Mouse (Mus musculus): ENCODE data around the gene Thap8.
A peak's percentile ranks its signal among the peaks of the same experiment; 100 is the strongest.

Gene Thap8

GRCm38 (mm10) chr7:30315559-30316529 lies 36.0 kb downstream of the Thap8 start:
- DNase-seq (ENCODE audit: low spot score): no peak

GRCm38 (mm10) chr7:30318142-30318541 lies 38.2 kb downstream of the Thap8 start:
- DNase-seq (ENCODE audit: low spot score): no peak

GRCm38 (mm10) chr7:30320946-30321345 lies 41.1 kb downstream of the Thap8 start:
- no peak for DNase-seq (ENCODE audit: low spot score)

DNA sequence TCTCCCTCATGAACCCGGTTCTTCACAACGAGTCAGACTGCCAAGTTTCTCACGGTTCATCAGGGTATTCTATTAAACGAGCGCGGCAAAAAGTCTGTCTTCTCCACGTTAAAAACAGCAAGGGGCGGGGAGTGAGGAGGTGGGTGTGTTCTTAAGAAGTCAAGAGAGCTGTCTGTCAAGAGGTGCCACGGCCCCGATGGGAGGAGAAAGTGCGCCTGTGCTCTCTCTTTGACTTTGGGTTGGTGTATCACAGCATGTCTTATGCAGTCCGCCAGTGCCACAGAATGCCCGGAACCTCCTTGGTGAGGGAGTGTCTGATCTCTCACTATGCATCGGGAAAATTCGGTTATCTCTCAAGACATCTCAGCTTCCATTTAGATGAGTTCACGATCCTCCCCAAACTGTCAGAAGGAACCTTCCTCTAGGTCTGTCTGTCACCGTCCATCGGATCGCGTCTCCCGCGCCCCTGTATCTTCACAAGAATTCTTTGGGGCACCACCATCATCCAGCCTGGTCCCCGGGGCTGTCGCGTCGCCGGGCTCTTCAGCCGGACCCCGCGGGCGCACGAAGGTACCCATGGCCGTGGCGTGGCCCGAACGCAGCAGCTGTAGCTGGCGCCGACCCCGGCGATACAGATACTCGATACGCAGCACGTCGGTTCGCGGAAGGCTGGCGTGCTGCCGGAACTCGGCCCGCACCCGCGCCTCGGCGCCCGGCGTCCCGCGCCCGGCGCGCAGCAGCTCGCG lies 41.8 kb downstream of the Thap8 start, which contains the start of gene E130208F15Rik:
Gene E130208F15Rik, plus strand, starts transcription at position 202 of the 746 bp plus-strand sequence.
- peak; percentile 73 for DNase-seq (ENCODE audit: low spot score)

- DNase-seq (ENCODE audit: low spot score): peak; percentile 99
Observed at GRCm38 (mm10) chr7:30322285-30322667, 42.4 kb downstream of the Thap8 start.

DNA sequence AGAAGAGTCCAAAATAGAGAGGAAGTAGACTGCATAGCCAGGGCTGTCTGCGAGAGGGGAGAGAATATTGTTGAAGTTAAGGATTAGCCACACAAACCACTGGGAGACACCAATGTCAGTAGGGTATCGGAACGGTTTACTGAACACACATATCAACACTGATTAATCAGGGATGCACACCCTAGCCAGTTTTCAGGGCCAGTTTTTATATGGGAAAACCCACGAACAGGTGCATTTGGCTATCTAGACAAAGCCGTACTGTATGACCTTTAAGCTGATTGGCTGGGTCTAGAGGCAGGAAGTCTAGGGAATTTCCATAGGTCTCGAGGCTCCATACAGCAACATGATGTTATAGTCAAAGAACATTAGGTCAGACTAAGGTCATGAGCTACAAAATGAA lies 43.0 kb downstream of the Thap8 start:
- no peak for DNase-seq (ENCODE audit: low spot score)

- DNase-seq (ENCODE audit: low spot score): no peak
Observed at GRCm38 (mm10) chr7:30323795-30324194, 43.9 kb downstream of the Thap8 start, which contains the start of gene Sdhaf1. Gene Sdhaf1, minus strand, starts transcription at chr7:30323895.

DNA sequence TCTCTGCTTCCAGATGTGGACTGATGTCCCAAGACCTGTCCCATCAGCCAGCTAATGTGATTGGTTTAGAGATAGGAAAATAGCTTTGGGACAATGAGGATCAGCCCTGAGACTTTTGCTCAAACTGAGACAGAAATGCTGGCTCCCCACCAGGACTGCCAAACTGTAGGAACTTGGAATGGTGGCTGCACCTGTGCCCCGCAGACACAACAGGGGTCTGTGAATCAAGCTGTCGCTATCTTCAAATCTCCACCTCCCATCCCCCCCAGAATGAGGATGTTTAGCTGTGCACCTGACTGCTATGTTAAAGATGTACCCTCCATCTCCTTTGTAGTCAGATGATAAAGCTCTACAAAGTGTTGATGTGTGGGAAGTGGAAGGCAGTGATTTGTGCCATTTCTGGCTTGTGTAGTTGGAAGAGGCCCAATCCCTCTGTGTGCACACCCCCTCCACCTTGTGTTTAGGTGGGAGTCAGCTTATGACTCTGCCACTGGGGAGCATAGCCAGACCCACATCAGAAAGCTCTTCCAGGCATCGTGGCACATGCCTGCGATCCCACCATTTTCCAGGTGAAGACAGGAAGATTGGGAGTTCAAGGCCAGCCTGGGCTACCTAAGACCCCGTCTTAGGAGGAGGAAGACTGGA lies 44.5 kb downstream of the Thap8 start:
- DNase-seq (ENCODE audit: low spot score): no peak

DNA sequence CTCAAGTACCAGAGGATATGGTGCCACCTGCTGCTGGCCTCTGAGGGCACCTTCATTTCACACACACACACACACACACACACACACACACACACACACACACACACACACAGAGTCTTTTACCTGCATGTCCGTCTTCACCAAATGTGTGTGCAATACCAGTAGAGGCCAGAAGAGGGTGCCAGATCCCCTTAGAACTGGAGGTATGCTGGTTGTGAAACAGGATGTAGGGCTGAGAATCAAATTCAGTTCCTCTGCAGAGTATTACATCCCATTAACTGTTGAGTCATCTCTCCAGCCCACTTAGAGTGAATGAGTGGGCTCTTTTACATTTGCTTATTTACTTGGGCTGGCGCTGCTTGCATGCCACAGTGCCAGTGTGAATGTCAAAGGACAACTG lies 45.5 kb downstream of the Thap8 start:
- no peak for DNase-seq (ENCODE audit: low spot score)

- no peak for DNase-seq (ENCODE audit: low spot score)
Observed at GRCm38 (mm10) chr7:30326427-30326826, 46.5 kb downstream of the Thap8 start.

DNA sequence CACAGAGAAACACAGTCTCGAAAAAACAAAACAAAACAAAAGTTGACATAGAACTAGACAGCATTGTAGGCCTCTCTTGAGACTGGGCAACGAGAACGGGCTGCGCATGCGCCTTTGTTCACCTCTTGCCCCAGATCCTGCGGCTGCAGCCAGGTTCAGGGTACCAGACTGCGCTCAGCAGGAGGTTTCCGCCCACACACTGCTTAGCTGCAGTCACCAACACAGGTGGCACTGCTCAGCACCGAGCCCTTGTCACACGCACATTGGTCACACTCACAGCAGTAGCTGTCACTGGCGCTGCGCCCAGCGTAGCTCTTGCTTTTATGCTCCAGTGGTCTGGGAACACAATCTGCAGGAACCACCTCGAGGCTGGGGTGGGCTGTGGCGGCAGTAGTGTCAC lies 47.2 kb downstream of the Thap8 start:
- DNase-seq (ENCODE audit: low spot score): peak; percentile 41

DNA sequence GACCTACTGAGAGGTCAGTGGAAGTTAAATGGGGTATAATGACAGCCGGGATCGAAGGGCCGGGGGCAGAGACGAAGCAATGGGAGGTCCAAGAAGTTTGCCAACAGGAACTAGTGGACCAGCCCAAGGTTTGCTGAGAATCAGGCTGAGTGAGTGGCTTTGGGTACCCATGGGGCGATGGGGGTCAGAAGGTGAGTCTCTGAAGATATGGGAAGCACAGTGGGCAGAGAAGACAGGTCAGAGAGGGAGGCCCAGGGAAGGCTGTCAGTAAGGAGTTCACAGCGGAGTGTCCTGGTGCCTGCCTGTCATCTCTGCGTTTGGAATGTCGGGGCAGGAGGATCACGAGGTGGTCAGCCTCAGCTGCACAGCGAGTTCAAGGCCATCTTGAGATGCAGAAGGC lies 48.5 kb downstream of the Thap8 start:
- no peak for DNase-seq (ENCODE audit: low spot score)

DNA sequence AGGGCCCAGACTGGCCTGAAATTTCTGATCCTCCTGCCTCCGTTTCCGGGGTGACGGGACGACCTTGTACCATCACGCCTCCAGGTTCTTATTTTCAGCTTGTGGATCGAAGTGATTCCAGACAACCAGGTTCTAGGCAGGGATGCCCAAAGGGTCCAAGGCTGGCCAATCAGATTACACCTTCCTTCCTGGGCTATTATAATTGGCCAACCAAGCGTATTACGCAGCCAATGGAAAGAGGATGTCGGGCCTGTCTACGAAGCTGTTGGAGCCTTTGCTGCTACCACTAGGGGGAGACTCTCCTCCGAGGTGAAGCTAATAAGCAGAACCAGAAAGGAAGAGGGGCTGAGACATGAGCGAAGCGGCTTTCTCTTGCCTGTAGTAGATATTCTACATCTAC lies 52.0 kb downstream of the Thap8 start:
- DNase-seq (ENCODE audit: low spot score): peak; percentile 87

GRCm38 (mm10) chr7:30332622-30333259 lies 52.8 kb downstream of the Thap8 start:
- no peak for DNase-seq (ENCODE audit: low spot score)

DNA sequence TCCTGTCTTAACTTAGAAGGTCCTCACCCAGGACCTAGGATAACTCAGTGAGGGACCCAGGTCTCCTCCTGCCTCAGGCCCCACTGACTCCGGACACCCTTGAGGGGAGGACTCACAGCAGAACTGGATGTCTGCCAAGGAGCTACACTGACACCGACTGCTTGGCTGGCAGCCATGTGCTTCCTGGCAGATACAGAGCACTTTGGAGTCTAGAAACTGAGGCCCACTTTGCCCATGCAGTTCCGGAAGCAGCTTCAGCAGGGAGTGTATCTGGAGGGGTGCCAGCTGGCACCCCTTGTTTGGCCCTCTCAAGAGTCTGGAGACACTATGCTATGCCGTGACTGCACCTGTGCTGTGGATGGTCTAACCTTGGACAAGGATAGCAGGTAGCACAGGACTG lies 53.5 kb downstream of the Thap8 start:
- peak; percentile 56 for DNase-seq (ENCODE audit: low spot score)

GRCm38 (mm10) chr7:30334563-30334962 lies 54.7 kb downstream of the Thap8 start:
- no peak for DNase-seq (ENCODE audit: low spot score)

GRCm38 (mm10) chr7:30335688-30336087 lies 55.8 kb downstream of the Thap8 start:
- DNase-seq (ENCODE audit: low spot score): no peak

- peak; percentile 86 for DNase-seq (ENCODE audit: low spot score)
Observed at GRCm38 (mm10) chr7:30336384-30336783, 56.5 kb downstream of the Thap8 start.

DNA sequence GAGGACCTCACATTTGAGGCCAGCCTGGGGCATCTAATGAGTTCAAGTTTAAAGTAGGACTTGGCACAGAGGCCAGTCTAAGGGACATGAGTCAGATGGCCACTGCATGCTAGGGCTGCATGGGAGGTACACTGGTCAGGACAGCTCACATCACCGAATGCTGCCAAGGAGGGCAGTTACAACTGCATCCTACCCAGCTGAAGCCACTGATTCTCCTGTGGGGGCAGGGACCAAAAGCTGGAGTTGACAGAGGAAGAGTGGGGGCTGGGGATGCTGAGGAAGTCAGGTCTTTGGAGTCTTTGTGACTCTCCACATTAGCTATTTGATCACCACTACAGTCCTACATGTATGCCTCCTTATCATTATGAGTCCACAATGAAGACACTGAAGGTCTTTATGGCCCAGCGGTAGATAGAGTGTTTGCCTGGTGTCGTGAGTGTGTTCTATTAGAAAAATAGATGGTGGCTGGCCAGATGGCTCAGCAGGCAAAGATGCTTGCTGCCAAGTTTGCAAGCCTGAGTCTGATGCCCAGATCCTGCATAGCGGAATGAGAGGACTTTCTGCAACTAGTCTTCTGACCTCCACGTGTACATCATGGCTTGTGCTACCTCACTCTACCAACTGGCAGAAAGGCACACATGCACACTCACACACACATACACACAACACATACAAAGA lies 59.7 kb downstream of the Thap8 start:
- no peak for DNase-seq (ENCODE audit: low spot score)

All from testis, postnatal 14 days (tissue).